Mouse (Mus musculus): Measurements from ENCODE around the gene Emd. TPM values are rescaled to one million over a fixed set of nuclear protein-coding genes. Genes with fewer than 3 reads are reported as not detected.
A peak's percentile ranks its signal among the peaks of the same experiment; 100 is the strongest.

The Emd gene
- polyA plus RNA-seq, 1 experiment from 2014 or later, result 29.0 TPM

DNA sequence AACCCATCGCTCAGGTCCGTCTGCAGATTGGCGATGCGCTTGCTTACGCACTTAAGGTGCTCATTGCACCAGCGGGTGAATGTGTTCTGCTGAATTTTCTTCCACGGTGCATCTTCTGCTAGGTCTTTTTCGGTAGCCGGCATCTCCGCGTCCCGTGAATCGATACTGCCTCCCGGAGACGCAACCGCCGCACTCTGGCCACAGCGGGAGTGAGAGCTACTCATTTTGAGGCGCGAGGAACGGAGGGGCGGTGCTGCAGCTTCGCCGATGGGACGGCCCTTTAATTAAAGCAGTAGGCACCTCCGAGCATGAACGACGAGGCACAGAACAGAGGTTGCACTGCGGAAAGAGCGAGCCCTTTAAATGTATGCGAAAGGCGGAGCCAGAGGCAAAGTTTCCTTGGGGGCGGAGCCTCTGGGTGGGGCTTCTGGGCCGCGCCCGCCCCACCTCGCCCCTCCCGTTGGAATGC is 8.2 kb upstream of the Emd start:
- Histone ChIP-seq H3K4me2 (peak overlapping the region; percentile 47), H3K4me1 (peaks cover 11% of the 10 kb centered on the region; the same call in 1 of the 2 replicates), H3K27me3 (no peaks in the 10 kb centered on the region), H3K36me3 (peaks cover 17% of the 10 kb centered on the region), H3K9ac (peak overlapping the region; percentile 56), H3K27ac (peak overlapping the region; percentile 93), H3K9me3 (no peaks in the 10 kb centered on the region), H3K4me3 (peak overlapping the region; percentile 53)
- WGBS, result 25% methylated on average over 34 of the region's 38 CpGs
- ATAC-seq (ENCODE audit: insufficient number of reproducible peaks, low FRiP score, low TSS enrichment, low read depth), result peak; percentile 85

DNA sequence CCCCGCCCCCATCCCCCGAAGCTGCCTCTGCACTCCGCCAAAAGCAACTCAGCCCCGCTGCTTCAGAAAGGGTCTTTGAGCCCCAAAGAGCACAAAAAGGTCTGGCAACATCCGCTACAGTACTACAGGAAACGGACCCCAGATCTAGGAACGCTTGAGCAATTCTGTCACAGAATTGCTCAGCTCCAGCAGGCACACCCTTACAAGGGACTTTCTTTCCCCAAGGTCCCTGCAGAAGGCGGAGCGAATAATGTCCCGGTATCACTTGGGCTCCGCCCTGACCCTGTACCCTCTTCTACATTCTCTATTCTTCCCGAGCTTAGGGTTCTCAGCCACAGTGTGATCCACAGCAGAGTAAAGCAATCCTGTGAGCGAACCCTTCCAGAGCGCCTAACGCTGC is 7.8 kb upstream of the Emd start:
- Histone ChIP-seq H3K27me3 (no peaks in the 10 kb centered on the region), H3K4me3 (peak overlapping the region; percentile 53), H3K9me3 (no peaks in the 10 kb centered on the region), H3K36me3 (peaks cover 13% of the 10 kb centered on the region), H3K4me1 (peaks cover 11% of the 10 kb centered on the region; the same call in 1 of the 2 replicates), H3K4me2 (peak overlapping the region; percentile 46), H3K27ac (peak overlapping the region; percentile 86), H3K9ac (no peak overlapping the region)
- WGBS, result 25% methylated on average over 13 of the region's 15 CpGs
- ATAC-seq (ENCODE audit: insufficient number of reproducible peaks, low FRiP score, low TSS enrichment, low read depth), result no peak

DNA sequence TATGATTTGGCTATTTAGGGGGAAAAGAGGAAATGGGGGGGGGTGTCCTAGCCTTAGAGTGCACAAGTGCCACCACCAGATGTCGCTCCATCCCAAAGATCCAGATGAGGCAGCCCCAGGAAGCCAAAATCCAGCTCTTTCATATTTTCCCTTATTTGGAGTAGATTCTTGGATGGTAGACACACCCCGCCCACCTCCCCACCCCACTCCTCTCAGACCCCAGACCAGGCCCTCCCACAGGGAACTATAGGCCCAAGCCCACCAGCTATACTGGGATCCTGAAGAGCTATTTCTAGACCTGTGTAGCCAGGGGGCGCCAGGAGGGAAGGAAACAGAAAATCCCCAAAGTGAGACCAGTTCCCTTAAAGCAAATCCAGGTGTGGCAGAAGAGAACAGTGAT is 5.8 kb upstream of the Emd start:
- Histone ChIP-seq H3K27me3 (no peaks in the 10 kb centered on the region), H3K27ac (peak overlapping the region; percentile 80), H3K4me1 (peaks cover 7% of the 10 kb centered on the region; the same call in 1 of the 2 replicates), H3K4me3 (peak overlapping the region; percentile 42), H3K36me3 (no peaks in the 10 kb centered on the region), H3K9ac (no peak overlapping the region), H3K4me2 (peak overlapping the region; percentile 54), H3K9me3 (no peaks in the 10 kb centered on the region)
- ATAC-seq (ENCODE audit: insufficient number of reproducible peaks, low FRiP score, low TSS enrichment, low read depth), result 0 out of 2 replicates have a peak, but pooled peaks have one; percentile 24
- WGBS, result 19% methylated on average over 3 of the region's 3 CpGs

DNA sequence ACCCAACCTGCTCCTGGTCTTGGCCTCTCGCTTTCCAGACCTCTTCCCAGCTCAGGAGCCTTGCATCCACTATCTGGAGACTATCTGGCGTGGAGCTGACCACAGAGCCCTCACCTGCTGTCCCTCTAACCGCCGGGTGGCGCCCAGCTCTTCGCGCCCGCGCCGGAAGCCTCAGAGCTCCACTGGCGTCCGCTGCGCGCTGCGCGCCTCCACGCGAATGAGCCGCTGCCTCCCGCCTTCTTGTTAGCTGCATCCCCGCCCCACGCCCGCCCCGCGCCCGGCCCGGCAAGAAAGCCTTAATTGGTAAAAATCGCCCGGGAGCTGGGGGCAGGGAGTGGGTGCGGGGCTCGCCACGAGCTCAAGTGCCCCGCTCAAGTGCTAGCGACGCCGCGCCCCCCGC is 4.9 kb upstream of the Emd start, which contains the start of gene Flna:
Gene Flna (minus strand): TSS at position 206 of the 400 bp plus-strand sequence.
- ATAC-seq (ENCODE audit: insufficient number of reproducible peaks, low FRiP score, low TSS enrichment, low read depth), result no peak
- peak within 1 kb of the TSS; percentile 80 for H3K27ac ChIP-seq
- whole genome bisulfite sequencing, result 25% methylated on average over 38 of the region's 38 CpGs
- H3K9me3 ChIP-seq, result no peaks in the 10 kb centered on the region
- peak within 1 kb of the TSS; percentile 42 for H3K9ac ChIP-seq
- peak within 1 kb of the TSS; percentile 42 for H3K4me3 ChIP-seq
- peak within 1 kb of the TSS; percentile 54 for H3K4me2 ChIP-seq
- H3K36me3 ChIP-seq, result no peaks in the 10 kb centered on the region
- H3K4me1 ChIP-seq, result 0 out of 2 replicates have a peak, but pooled peaks cover 7% of the 10 kb centered on the region
- H3K27me3 ChIP-seq, result no peaks in the 10 kb centered on the region

DNA sequence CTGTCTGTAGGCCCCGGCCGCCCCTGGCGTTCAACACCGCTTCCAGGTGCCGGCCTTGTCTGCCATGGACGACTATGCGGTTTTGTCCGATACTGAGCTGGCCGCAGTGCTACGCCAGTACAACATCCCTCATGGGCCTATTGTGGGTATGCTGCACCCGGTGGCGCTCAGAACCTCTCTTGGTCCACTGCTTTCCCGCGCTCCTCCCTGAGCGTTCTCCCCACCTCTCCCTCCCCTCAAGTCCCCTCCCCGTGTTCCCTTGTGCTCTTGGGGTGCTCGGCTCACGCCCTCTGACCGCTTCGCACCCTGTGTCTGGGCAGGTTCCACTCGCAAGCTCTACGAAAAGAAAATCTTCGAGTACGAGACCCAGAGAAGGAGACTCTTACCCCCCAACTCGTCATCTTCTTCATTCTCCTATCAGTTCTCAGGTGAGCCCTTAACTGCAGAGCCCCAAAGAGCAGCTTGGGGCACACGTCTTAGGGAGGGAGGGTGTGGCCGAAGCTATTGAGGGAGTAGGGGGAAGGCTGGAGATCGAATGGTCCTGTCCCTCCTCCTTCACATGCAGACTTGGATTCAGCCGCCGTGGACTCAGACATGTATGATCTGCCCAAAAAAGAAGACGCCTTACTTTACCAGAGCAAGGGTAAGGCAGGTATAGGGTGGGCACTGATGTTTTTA is 540 bp downstream of the Emd start:
- H3K27ac ChIP-seq, result peak overlapping the region; percentile 91
- no peaks in the 10 kb centered on the region for H3K9me3 ChIP-seq
- peak overlapping the region; percentile 52 for H3K4me2 ChIP-seq
- 29% methylated on average over 31 of the region's 31 CpGs for WGBS
- H3K4me1 ChIP-seq, result peaks cover 5% of the 10 kb centered on the region; the same call in 1 of the 2 replicates
- peak overlapping the region; percentile 49 for H3K4me3 ChIP-seq
- no peaks in the 10 kb centered on the region for H3K27me3 ChIP-seq
- H3K9ac ChIP-seq, result peak overlapping the region; percentile 61
- peaks cover 13% of the 10 kb centered on the region for H3K36me3 ChIP-seq
- peak; percentile 69; the same call in 1 of the 2 replicates for ATAC-seq (ENCODE audit: insufficient number of reproducible peaks, low FRiP score, low TSS enrichment, low read depth)

DNA sequence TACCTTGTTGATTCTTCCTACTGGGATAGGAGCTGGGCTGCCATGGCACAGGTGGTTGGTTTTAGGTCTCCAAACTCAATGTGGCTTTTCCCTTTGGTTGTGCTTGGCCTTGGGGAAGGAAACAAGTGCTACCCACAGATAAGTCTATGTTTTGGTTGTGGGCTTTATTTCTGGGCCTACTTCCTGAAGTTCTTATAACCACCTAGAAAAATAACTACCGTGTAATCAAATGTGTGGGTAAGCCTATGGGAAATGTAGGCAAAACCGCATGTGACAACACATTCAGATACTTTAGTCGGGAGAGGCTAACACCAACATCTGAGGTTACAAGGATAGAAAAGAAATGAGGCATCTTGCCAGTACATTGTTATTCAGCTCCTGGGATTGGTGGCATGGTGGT is 3.3 kb downstream of the Emd start:
- no peaks in the 10 kb centered on the region for H3K9me3 ChIP-seq
- H3K27ac ChIP-seq, result no peak overlapping the region
- H3K36me3 ChIP-seq, result peaks cover 13% of the 10 kb centered on the region
- peaks cover 4% of the 10 kb centered on the region; the same call in 1 of the 2 replicates for H3K4me1 ChIP-seq
- 87% methylated on average over 3 of the region's 3 CpGs for WGBS
- H3K4me2 ChIP-seq, result no peak overlapping the region
- no peaks in the 10 kb centered on the region for H3K27me3 ChIP-seq
- no peak overlapping the region for H3K9ac ChIP-seq
- H3K4me3 ChIP-seq, result no peak overlapping the region
- ATAC-seq (ENCODE audit: insufficient number of reproducible peaks, low FRiP score, low TSS enrichment, low read depth), result no peak

DNA sequence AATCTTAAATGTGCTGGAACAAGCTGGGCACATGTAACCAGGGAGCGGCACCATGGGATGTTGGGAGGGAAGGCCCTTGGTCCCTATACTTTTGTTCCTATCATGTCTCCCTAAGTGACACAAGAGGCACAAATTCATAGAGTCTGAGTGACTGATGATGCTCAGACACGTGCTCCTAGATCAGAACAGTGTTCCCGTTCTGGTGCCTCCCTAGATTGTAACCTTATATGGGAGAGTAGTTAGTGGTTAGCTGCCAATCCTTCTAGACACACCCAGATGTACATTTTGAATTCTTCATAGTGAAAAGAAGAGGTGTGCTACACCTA is 15.2 kb downstream of the Emd start:
- Histone ChIP-seq H3K27ac (peak overlapping the region; percentile 97), H3K27me3 (no peaks in the 10 kb centered on the region), H3K4me2 (peak overlapping the region; percentile 41), H3K4me3 (peak overlapping the region; percentile 52), H3K36me3 (no peaks in the 10 kb centered on the region), H3K4me1 (peaks cover 7% of the 10 kb centered on the region; the same call in 1 of the 2 replicates), H3K9me3 (no peaks in the 10 kb centered on the region), H3K9ac (no peak overlapping the region)
- peak; percentile 13; the same call in 1 of the 2 replicates for ATAC-seq (ENCODE audit: insufficient number of reproducible peaks, low FRiP score, low TSS enrichment, low read depth)
- WGBS, result 25% methylated on average over 3 of the region's 3 CpGs

DNA sequence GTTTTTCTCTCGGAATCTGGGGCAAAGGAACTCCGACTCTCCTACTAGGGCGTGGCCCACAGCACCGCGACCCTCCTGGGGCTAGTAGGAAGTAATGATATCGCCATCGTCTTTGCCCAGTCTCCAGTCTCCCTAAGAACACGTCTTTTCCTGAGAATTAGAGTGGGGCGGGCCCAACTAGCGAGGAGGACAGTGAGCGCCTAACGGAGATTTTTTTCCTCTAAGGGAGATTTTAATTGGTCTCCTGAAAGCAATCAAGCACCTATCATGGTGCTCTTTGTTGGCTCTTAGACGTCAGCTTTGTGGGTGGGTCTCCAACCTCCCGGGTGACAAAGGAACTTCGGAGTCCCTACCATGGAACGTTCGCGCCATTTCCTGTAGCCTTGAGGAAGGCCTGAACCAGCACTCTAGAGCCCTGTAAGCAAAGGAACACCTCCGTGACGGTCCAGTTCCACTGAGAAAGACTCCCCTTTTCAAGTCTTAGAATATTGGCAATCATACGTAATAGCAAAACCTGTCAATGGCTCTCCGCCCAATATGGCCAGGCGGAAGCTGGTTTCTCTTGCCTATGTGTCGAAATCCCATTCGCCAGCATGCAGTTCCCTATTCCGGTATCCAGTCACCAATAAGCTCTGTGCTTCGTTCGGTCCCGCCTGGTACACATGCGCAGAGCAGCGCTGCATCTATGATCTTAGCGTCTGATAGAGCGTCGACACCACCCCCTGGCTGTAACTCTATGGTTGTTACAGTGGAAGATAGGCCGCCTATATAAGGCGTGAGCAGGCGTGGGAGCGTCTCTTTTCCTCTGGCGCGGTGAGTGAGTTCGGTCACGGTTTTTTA is 15.8 kb downstream of the Emd start, which contains the start of gene Rpl10:
Gene Rpl10 (plus strand): TSS at position 751 of the 840 bp plus-strand sequence.
- Histone ChIP-seq H3K27me3 (no peaks in the 10 kb centered on the region), H3K9ac (peak within 1 kb of the TSS; percentile 67), H3K4me2 (peak within 1 kb of the TSS; percentile 41), H3K27ac (peak within 1 kb of the TSS; percentile 97), H3K4me3 (peak within 1 kb of the TSS; percentile 52), H3K36me3 (no peaks in the 10 kb centered on the region), H3K4me1 (peaks cover 7% of the 10 kb centered on the region; the same call in 1 of the 2 replicates), H3K9me3 (no peaks in the 10 kb centered on the region)
- ATAC-seq (ENCODE audit: insufficient number of reproducible peaks, low FRiP score, low TSS enrichment, low read depth), result peak; percentile 93
- 23% methylated on average over 42 of the region's 42 CpGs for WGBS

DNA sequence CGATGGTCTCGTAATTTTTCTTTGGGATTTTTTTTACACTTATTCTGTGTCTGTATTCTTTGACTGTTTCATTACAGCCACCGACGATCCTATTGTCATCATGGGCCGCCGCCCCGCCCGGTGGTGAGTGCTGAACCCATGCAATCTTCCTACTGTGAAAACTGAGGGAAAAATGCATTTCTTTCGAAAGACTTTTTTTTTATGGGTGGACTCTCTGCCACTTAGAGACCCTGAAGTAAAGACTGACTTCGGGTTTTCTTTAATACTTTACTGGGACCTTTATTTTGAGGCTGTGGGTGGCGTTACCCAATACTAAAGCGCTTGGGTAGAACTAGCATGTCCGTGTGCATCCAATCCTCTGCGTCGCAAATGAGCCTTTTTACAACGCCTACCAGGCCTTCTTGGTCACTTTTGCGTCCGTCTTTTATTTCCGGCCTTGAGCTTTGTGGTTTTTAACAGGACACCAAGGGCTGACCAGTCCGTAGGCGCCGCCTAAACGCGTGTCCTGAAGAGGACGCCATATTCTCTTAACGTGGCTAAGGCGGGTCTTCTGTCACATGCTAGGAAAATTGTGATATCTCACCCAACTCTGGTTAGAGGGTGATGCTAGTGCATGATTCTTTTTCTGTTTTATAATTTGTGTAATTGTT is 16.5 kb downstream of the Emd start:
- Histone ChIP-seq H3K4me2 (peak overlapping the region; percentile 36), H3K36me3 (no peaks in the 10 kb centered on the region), H3K4me1 (peaks cover 7% of the 10 kb centered on the region; the same call in 1 of the 2 replicates), H3K27ac (peak overlapping the region; percentile 87), H3K27me3 (no peaks in the 10 kb centered on the region), H3K4me3 (peak overlapping the region; percentile 52), H3K9me3 (no peaks in the 10 kb centered on the region), H3K9ac (peak overlapping the region; percentile 67)
- no peak for ATAC-seq (ENCODE audit: insufficient number of reproducible peaks, low FRiP score, low TSS enrichment, low read depth)
- 21% methylated on average over 27 of the region's 27 CpGs for WGBS

DNA sequence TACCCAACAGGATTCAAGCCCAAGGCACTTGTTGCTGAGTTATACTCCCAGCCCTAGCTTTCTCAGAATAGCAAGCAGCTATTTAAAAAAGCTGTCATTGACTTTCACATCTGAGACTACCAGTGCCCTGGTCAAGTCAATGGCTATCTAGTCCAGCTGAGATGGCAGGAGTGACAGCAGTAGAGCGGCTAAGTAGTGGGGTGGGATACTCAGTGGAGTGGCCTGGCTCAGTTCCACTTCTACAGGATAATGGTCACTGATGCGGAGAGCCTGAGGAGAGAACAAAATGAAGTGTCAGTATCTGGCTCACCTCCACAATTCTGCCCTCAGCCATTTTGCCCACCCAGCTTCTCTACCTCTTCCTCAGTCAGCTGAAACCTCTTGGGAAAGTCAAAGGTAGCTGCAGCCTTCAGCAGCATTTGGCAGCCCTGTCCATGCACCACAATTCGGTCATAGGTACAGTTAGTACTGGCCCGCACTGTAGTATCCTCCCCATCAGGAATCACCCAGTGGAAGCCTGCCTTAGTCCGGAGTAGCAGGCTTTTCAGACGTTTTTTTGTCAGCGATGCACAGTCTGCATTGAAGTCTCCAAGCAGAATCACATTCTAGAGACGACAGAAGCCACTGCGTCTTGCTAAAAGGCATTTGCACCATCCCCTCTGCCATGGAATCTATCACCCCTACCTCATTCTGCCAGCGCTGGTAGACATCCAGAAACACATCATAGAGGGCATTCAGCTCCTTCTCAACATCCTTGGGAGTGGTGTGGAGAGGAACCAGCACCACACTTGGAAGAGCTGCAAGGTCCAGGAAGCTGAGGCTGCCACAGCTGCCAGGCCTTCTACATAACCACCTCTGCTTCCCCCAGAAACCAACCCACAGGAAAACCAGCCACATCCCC is 19.2 kb downstream of the Emd start:
- 35% methylated on average over 10 of the region's 10 CpGs for WGBS
- peak overlapping the region; percentile 38; the same call in 1 of the 2 replicates for H3K27ac ChIP-seq

More for the DNA sequence above, 19.2 kb downstream of the Emd start:
- peaks cover 7% of the 10 kb centered on the region; the same call in 1 of the 2 replicates for H3K4me1 ChIP-seq
- no peak overlapping the region for H3K4me3 ChIP-seq
- no peaks in the 10 kb centered on the region for H3K9me3 ChIP-seq
- H3K36me3 ChIP-seq, result no peaks in the 10 kb centered on the region
- no peak overlapping the region for H3K4me2 ChIP-seq
- H3K9ac ChIP-seq, result no peak overlapping the region
- ATAC-seq (ENCODE audit: insufficient number of reproducible peaks, low FRiP score, low TSS enrichment, low read depth), result no peak
- H3K27me3 ChIP-seq, result no peaks in the 10 kb centered on the region

Measured in limb, embryonic 15.5 days (tissue).